Mouse (Mus musculus): ENCODE data around the gene Sae1. TPM values are rescaled to one million over a fixed set of nuclear protein-coding genes. Genes with fewer than 3 reads are reported as not detected.
"Not testable (repeated sequence)": the region's sequence is repeated elsewhere in the genome, so short reads cannot be mapped to it uniquely, and the experiment has no call there.

Sae1 gene
- polyA plus RNA-seq, 1 experiment from 2014 or later, result 284 TPM

DNA sequence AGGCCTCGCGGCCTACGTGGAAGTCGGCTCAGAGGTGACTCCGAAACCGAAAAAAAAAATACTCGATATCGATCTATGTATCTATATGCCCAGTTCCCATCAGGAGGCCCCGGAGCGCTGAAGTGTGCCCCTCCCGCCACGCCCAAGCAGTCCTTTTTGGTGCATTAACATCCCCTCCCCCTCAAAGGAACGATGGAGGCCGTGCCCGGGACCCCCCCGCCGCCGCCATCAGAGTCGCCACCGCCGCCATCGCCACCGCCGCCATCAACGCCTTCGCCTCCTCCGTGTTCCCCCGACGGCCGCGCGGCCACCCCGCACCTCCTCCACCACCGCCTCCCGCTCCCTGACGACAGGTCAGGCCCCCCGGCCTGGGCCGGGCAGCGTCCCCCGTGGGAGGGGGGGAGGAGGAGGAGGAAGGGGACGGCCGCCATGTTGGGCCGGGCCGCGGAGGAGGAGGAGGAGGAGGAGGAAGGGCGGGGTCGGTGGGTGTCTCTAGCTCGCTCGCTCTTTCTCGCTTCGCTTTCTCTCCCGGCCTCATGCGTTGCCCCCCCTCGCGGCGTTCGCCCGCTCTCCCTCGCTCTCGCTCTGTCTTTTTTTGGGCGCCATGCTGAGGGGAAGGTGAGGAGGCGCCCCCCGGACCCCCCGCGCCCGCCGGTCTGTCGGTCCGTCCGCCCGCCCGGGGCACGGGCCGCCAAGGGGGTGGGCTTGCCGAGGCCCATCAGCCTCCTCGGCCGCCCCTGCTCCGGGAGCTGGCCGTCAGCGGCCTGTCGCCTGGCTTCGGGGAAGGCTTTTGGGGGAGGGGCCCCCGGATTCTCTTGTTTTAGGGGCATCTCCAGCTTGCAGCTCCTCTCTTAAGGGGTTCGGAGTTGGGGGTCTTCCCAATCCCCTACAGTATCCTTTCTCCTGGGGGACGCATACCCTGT, 13.3 kb upstream of the Sae1 start, which contains the start of gene Zc3h4:
Zc3h4 (plus strand) TSS at position 222 of the 923 bp plus-strand sequence.
- ATAC-seq, result peak; percentile 68
- H3K36me3 ChIP-seq, result no peaks in the 10 kb centered on the region
- under 1% methylated on average over 76 of the region's 85 CpGs for WGBS
- peak within 1 kb of the TSS; percentile 100 for H3K27ac ChIP-seq
- peak within 1 kb of the TSS; percentile 86 for H3K4me3 ChIP-seq (replicated peaks)
- peak within 1 kb of the TSS; percentile 100 for H3K9ac ChIP-seq
- peaks cover 24% of the 10 kb centered on the region for H3K4me1 ChIP-seq (replicated peaks)
- no peaks in the 10 kb centered on the region for H3K9me3 ChIP-seq
- H3K27me3 ChIP-seq (replicated peaks), result no peaks in the 10 kb centered on the region
- peak within 1 kb of the TSS; percentile 81 for H3K4me2 ChIP-seq (replicated peaks)

DNA sequence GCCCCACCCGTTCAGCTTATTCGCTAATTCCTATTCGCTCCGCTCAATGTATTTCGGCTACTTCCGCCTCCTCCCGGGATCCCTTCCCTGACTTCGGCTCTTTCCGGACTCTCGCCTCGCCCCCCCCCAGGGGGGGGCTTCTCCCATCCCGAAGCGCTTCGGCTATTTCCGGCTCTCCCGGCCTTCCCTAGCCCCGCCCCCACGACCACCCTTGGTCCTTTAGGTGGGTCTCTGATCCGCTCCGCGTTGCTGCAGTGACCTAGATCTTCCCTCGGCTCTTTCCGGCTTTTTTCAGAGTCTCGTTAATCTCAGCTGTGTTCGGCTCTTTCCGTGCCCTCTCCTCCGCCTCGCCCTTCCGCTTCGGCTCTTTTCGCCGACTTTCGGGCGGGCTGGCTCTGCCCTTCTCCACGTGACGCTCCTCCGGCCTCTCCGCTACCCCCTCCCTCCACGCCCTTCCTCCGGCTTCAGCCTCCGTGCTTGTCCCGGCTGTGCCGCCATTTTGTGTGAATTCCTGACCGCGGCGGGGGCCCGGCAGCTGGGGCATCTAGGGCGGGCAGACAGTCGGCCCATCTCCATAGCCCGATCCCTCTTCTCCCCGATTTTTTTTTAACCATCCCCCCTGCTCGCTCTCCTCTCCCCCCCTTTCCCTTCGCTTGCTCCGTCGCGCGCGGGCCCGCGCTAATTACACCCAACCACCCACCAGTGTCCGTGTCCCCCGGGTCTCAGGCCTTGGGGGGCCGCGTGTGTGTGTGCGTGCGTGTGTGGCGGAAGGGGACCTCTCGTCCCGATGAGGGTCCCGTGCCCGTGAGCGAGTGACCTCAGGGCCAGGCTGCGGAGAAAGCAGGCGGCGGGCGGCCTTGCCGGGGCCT, 12.4 kb upstream of the Sae1 start:
- Histone ChIP-seq H3K4me3 (replicated peaks) (peak overlapping the region; percentile 86), H3K4me1 (replicated peaks) (peaks cover 15% of the 10 kb centered on the region), H3K9me3 (no peaks in the 10 kb centered on the region), H3K27me3 (replicated peaks) (no peaks in the 10 kb centered on the region), H3K36me3 (no peaks in the 10 kb centered on the region), H3K4me2 (replicated peaks) (peak overlapping the region; percentile 81), H3K27ac (peak overlapping the region; percentile 100), H3K9ac (peak overlapping the region; percentile 100)
- ATAC-seq, result peak; percentile 90
- WGBS, result under 1% methylated on average over 77 of the region's 77 CpGs

DNA sequence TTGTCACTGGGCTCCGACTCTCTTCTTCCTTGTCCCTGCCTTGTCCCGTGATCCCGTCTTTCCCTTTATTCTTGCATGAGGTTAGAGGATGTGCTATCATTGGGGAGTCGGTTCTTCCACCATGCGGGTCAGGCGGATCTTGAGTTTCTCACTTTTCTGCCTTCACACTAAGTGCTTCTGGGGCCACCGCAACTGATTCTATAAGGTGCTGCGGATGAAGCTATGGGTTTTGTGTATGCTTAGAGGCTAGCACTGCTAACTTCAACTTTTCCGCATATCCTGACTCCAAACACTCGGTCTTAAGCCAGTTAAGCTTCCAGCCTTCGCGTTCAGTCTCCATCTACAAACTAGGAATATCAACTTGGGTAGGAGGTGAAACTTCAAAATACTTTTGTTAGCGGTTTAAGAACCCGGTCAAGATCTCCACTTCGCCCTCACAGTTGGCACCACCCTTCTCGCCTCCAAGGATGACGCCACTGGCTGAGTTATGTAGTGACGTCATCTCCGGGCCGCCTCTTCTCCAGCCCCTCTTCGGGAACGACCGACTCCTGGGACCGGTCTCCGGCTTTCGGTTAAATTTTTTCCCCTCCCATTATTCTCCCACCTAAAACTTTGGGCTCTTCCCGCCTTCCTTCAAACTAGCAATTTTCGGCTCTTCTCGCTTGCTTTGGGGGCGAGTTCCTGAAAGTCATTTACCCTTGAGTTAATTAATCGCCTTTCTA, 11.7 kb upstream of the Sae1 start:
- no peaks in the 10 kb centered on the region for H3K27me3 ChIP-seq (replicated peaks)
- H3K9ac ChIP-seq, result peak overlapping the region; percentile 100
- peak overlapping the region; percentile 86 for H3K4me3 ChIP-seq (replicated peaks)
- ATAC-seq, result peak; percentile 85
- H3K27ac ChIP-seq, result peak overlapping the region; percentile 100
- peak overlapping the region; percentile 81 for H3K4me2 ChIP-seq (replicated peaks)
- H3K9me3 ChIP-seq, result no peaks in the 10 kb centered on the region
- under 1% methylated on average over 31 of the region's 31 CpGs for WGBS
- H3K4me1 ChIP-seq (replicated peaks), result peaks cover 7% of the 10 kb centered on the region
- no peaks in the 10 kb centered on the region for H3K36me3 ChIP-seq

DNA sequence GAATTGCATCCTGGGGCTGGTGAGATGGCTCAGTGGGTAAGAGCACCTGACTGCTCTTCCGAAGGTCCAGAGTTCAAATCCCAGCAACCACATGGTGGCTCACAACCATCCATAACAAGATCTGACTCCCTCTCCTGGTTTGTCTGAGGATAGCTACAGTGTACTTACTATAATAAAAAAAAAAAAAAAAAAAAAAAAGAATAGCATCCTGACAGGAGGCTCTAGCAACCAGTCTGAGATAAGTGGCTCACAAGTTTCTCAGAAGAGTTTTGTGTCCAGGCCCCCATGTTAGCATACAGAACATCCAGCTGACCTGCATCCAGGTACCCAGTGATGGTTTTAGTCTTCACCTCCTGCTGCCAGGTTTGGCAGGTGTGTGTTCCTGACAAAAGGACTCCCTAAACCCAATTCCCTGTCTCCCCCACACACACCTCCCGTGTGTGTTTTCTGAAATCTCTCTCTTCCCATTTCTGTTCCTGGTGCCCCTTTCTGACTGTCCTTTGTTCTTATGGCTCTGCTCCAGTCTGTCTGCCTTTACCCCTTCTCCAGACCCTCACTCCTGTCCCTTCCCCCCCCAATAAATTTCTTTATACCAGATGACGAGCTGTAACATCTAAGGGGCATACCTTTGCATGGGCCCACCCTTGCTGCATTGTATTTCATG, 10.9 kb upstream of the Sae1 start:
- Histone ChIP-seq H3K36me3 (no peaks in the 10 kb centered on the region), H3K27ac (peak overlapping the region; percentile 100), H3K4me2 (replicated peaks) (peak overlapping the region; percentile 81), H3K4me1 (replicated peaks) (peaks cover 6% of the 10 kb centered on the region; the same call in 1 of the 2 replicates), H3K9ac (peak overlapping the region; percentile 100), H3K27me3 (replicated peaks) (no peaks in the 10 kb centered on the region), H3K4me3 (replicated peaks) (peak overlapping the region; percentile 86), H3K9me3 (no peaks in the 10 kb centered on the region)
- no peak for ATAC-seq
- 51% methylated on average over 3 of the region's 3 CpGs for WGBS

DNA sequence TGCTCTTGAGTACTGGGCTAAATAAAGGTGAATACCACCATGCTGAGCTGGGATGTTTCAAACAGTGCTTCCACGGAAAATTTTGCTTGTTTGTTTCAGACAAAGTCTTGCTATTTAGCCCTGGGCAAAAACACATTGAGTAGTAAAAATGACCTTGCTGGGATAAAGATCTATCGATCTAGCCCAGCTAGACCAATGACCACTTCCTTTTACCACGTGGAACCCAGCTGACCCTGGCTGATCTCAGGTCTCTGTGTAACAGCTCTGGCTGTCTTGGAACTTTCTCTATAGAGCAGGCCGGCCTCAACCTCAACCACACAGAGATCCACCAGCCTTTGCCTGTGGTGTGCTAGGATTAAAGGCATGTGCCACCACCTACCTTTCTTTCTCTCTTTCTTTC, 9.9 kb upstream of the Sae1 start:
- Histone ChIP-seq H3K27me3 (replicated peaks) (no peaks in the 10 kb centered on the region), H3K36me3 (no peaks in the 10 kb centered on the region), H3K9ac (no peak overlapping the region), H3K27ac (no peak overlapping the region), H3K4me3 (replicated peaks) (no peak overlapping the region), H3K4me1 (replicated peaks) (peaks cover 6% of the 10 kb centered on the region; the same call in 1 of the 2 replicates), H3K4me2 (replicated peaks) (no peak overlapping the region), H3K9me3 (no peaks in the 10 kb centered on the region)
- 72% methylated on average over 4 of the region's 4 CpGs for WGBS
- no peak for ATAC-seq

DNA sequence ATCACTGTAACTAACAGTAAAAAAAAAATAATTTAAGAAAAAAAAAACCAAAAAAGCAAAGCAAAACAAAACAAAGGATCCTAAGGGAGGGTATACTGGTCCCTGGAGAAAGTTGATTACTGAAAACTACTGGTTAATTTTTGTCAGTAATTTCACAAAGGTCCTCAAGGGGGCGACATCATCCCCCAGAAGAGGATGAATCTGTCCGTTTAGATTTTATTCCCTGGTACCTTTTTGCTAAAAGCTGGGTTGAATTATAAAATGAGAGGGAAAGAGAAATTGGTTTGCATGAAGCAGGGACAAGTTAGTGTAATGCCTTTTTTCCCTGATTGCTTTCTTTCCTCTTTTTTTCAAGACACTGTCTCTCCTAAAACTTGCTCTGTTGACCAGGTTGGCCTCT, 8.3 kb upstream of the Sae1 start:
- Histone ChIP-seq H3K9me3 (no peaks in the 10 kb centered on the region), H3K4me3 (replicated peaks) (no peak overlapping the region), H3K27ac (no peak overlapping the region), H3K9ac (no peak overlapping the region), H3K4me1 (replicated peaks) (peaks cover 6% of the 10 kb centered on the region; the same call in 1 of the 2 replicates), H3K36me3 (no peaks in the 10 kb centered on the region), H3K4me2 (replicated peaks) (no peak overlapping the region), H3K27me3 (replicated peaks) (no peaks in the 10 kb centered on the region)
- WGBS, result 0% methylated on average over 2 of the region's 2 CpGs
- no peak for ATAC-seq

DNA sequence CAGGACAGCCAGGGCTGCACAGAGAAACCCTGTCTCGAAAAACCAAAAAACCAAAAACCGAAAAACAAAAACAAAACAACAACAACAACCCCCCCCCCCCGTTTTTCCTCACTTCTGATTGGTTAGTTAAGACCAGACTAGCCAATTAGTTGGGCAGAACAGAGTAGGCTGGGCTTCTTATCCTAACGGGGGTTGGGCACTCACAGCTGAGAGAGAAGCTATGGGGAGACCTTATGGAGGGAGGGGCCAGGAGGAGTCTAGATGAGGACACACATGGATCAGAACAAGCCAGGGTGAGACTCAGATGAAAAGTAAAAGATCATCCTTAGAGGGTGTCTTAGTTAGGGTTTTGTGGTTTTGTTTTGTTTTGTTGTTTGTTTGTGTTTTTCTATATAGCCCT, 5.3 kb upstream of the Sae1 start:
- H3K27me3 ChIP-seq (replicated peaks), result no peaks in the 10 kb centered on the region
- no peaks in the 10 kb centered on the region for H3K4me1 ChIP-seq (replicated peaks)
- no peak overlapping the region for H3K4me2 ChIP-seq (replicated peaks)
- no peak overlapping the region for H3K9ac ChIP-seq
- H3K4me3 ChIP-seq (replicated peaks), result no peak overlapping the region
- ATAC-seq, result no peak
- H3K9me3 ChIP-seq, result no peaks in the 10 kb centered on the region
- H3K36me3 ChIP-seq, result no peaks in the 10 kb centered on the region
- 41% methylated on average over 4 of the region's 4 CpGs for WGBS
- no peak overlapping the region for H3K27ac ChIP-seq

DNA sequence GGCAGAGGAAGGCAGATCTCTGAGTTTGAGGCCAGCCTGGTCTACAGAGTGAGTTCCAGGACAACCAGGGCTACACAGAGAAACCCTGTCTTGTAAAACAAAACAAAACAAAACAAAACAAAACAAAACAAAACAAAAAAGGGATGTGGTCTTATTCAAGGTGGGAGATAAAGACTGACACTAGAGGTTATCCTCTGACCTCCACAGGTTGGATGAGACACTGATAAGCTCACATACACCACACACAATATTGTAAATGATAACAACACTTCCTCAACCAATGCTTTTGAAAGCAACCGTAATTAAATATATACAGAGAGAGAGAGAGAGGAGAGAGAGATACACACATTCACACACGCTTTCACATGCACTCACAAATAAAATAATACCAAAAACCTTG, 2.3 kb upstream of the Sae1 start:
- H3K27me3 ChIP-seq (replicated peaks); H3K4me2 ChIP-seq (replicated peaks); H3K9ac ChIP-seq; H3K9me3 ChIP-seq; H3K27ac ChIP-seq; ATAC-seq; H3K4me3 ChIP-seq (replicated peaks); H3K36me3 ChIP-seq: not testable (repeated sequence)
- H3K4me1 ChIP-seq (replicated peaks), result peaks cover 11% of the 10 kb centered on the region
- 68% methylated on average over 2 of the region's 2 CpGs for WGBS

DNA sequence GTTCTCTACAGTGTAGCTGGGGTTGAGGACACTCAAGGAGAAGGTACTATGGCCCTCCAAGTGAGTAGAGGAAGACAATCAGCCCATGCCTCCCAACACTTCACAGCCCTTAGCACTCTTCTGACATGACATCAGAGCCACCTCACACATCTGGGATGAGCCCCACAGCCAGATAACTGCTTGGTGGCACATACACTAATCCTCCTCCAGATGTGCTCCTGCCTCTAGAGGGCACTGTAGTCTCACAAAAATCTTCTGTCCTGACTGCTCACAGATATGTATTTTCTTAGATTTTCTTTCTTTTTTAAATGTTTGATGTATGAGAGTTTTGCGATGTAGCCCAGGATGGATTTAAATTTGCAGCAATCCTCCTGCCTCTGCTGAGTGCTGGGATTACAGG, 11.1 kb downstream of the Sae1 start:
- H3K4me1 ChIP-seq (replicated peaks), result no peaks in the 10 kb centered on the region
- H3K4me3 ChIP-seq (replicated peaks), result no peak overlapping the region
- no peak overlapping the region for H3K4me2 ChIP-seq (replicated peaks)
- no peaks in the 10 kb centered on the region for H3K9me3 ChIP-seq
- H3K27ac ChIP-seq, result no peak overlapping the region
- WGBS, result 90% methylated on average over 1 of the region's 1 CpGs
- peak; percentile 42; the same call in 1 of the 2 replicates for ATAC-seq
- H3K9ac ChIP-seq, result no peak overlapping the region
- H3K36me3 ChIP-seq, result peaks cover 26% of the 10 kb centered on the region
- no peaks in the 10 kb centered on the region for H3K27me3 ChIP-seq (replicated peaks)

DNA sequence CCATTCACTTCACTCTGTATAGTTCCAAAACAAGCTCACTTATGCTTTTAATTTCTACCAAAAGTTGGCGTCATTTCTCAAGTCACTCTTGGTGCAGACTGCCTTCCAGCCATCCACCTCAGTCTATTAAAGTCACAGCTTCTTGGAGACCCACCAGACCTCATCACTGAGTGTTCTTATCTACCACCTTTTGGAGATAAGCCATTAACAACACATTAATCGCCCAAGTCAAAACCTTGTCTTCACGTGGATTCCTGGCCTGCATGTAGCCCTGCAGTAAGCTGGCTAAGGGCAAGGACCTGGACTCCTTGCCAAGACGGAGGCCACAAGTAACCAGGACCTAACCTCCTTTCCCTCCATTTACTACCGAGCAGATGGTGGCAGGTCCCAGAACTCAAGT, 12.6 kb downstream of the Sae1 start:
- no peaks in the 10 kb centered on the region for H3K27me3 ChIP-seq (replicated peaks)
- H3K4me2 ChIP-seq (replicated peaks), result no peak overlapping the region
- no peak overlapping the region for H3K27ac ChIP-seq
- H3K9ac ChIP-seq, result no peak overlapping the region
- ATAC-seq, result no peak
- H3K36me3 ChIP-seq, result peaks cover 29% of the 10 kb centered on the region
- 76% methylated on average over 5 of the region's 5 CpGs for WGBS
- no peaks in the 10 kb centered on the region for H3K4me1 ChIP-seq (replicated peaks)
- H3K4me3 ChIP-seq (replicated peaks), result no peak overlapping the region
- H3K9me3 ChIP-seq, result no peaks in the 10 kb centered on the region

DNA sequence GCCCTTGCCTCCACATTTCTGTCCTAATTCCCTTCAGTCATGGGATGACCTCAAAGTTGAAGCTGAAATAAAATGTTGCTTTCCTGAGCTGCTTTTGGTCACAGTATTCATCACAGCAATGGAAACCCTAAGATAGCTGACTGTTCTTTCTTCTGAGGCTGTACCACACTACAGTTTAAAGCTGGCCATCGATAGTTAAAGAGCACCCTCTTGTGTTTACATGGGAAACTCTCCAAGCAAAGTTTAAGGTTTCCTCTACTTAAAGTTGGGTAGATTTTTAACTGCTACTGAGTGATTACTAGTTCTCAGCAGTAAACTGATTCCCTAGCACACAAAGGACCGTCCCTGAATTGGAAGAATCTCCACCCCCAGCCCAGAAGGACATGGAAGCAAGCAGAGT, 13.9 kb downstream of the Sae1 start:
- Histone ChIP-seq H3K4me1 (replicated peaks) (no peaks in the 10 kb centered on the region), H3K27me3 (replicated peaks) (no peaks in the 10 kb centered on the region), H3K4me2 (replicated peaks) (no peak overlapping the region), H3K27ac (no peak overlapping the region), H3K36me3 (peaks cover 32% of the 10 kb centered on the region), H3K4me3 (replicated peaks) (no peak overlapping the region), H3K9me3 (no peaks in the 10 kb centered on the region), H3K9ac (no peak overlapping the region)
- no peak for ATAC-seq
- 41% methylated on average over 2 of the region's 2 CpGs for WGBS
